Mouse (Mus musculus): ENCODE data around the gene Mcfd2. TPM values are rescaled to one million over a fixed set of nuclear protein-coding genes. Genes with fewer than 3 reads are reported as not detected.

Mcfd2 gene
- polyA plus RNA-seq, 1 experiment from 2014 or later = 93.9 TPM

GRCm38 (mm10) chr17:87285731-87286465 lies 20.2 kb upstream of the Mcfd2 start:
- WGBS = 70% methylated on average over 23 of the region's 23 CpGs
- Histone ChIP-seq H3K36me3 (ENCODE audit: control insufficient read depth, insufficient read depth, low read length) (no peaks in the 10 kb centered on the region), H3K4me3 (ENCODE audit: low read depth, low read length) (no peak overlapping the region), H3K4me2 (ENCODE audit: low read length) (no peak overlapping the region), H3K27me3 (replicated peaks; ENCODE audit: control insufficient read depth, insufficient read depth, low read length) (peaks cover 17% of the 10 kb centered on the region), H3K4me1 (replicated peaks; ENCODE audit: control insufficient read depth, insufficient read depth, low read length) (peaks cover 11% of the 10 kb centered on the region; the same call in 1 of the 2 replicates), H3K9ac (ENCODE audit: low read length) (no peak overlapping the region), H3K9me3 (ENCODE audit: control insufficient read depth, low read length) (no peaks in the 10 kb centered on the region), H3K27ac (ENCODE audit: low read depth) (no peak overlapping the region)
- DNase-seq (ENCODE audit: low spot score) = no peak
- ATAC-seq (replicated peaks; ENCODE audit: low FRiP score, low TSS enrichment, low read depth) = no peak

DNA sequence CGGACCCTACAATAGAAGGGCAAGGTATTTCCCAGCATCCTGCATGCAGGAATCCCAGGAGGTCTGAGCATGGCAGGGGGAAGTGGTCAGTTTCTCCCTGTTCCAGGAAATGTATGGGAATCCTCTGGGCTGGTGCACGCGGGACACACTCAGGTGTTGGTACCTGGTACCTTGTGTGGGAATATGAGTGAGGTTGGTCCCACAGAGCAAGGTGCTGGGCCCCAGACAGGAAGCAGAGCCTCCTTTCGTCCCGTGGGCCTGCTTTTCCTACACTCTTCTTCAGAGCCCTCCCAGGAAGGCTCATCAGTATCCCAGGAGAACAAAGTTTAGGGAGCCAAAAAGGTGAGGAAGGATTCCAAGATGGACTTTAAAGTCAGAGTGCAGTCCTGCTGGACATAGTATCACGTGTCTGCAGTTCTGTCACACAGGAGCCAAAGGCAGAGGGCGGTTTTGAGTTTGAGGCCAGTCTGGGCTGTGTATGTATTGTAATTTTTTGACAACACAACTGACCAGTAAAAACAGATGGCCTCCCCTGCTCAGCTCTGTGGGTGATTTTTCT lies 18.8 kb upstream of the Mcfd2 start:
- Histone ChIP-seq H3K36me3 (ENCODE audit: control insufficient read depth, insufficient read depth, low read length) (no peaks in the 10 kb centered on the region), H3K4me2 (ENCODE audit: low read length) (peak overlapping the region; percentile 96), H3K4me3 (ENCODE audit: low read depth, low read length) (no peak overlapping the region), H3K9ac (ENCODE audit: low read length) (no peak overlapping the region), H3K9me3 (ENCODE audit: control insufficient read depth, low read length) (no peaks in the 10 kb centered on the region), H3K27me3 (replicated peaks; ENCODE audit: control insufficient read depth, insufficient read depth, low read length) (peaks cover 17% of the 10 kb centered on the region), H3K27ac (ENCODE audit: low read depth) (no peak overlapping the region), H3K4me1 (replicated peaks; ENCODE audit: control insufficient read depth, insufficient read depth, low read length) (peaks cover 11% of the 10 kb centered on the region; the same call in 1 of the 2 replicates)
- 69% methylated on average over 7 of the region's 7 CpGs for WGBS
- DNase-seq (ENCODE audit: low spot score) (no peak), ATAC-seq (replicated peaks; ENCODE audit: low FRiP score, low TSS enrichment, low read depth) (no peak)

- Histone ChIP-seq H3K4me3 (ENCODE audit: low read depth, low read length) (peak overlapping the region; percentile 75), H3K9me3 (ENCODE audit: control insufficient read depth, low read length) (no peaks in the 10 kb centered on the region), H3K4me1 (replicated peaks; ENCODE audit: control insufficient read depth, insufficient read depth, low read length) (peaks cover 11% of the 10 kb centered on the region; the same call in 1 of the 2 replicates), H3K4me2 (ENCODE audit: low read length) (peak overlapping the region; percentile 96), H3K27me3 (replicated peaks; ENCODE audit: control insufficient read depth, insufficient read depth, low read length) (peaks cover 17% of the 10 kb centered on the region), H3K27ac (ENCODE audit: low read depth) (no peak overlapping the region), H3K36me3 (ENCODE audit: control insufficient read depth, insufficient read depth, low read length) (no peaks in the 10 kb centered on the region), H3K9ac (ENCODE audit: low read length) (peak overlapping the region; percentile 90)
- WGBS = 9% methylated on average over 21 of the region's 21 CpGs
- peak; percentile 68 for DNase-seq (ENCODE audit: low spot score)
- no peak for ATAC-seq (replicated peaks; ENCODE audit: low FRiP score, low TSS enrichment, low read depth)
Observed at GRCm38 (mm10) chr17:87283755-87284481, 18.2 kb upstream of the Mcfd2 start.

- WGBS = 0% methylated on average over 54 of the region's 56 CpGs
- no peaks in the 10 kb centered on the region for H3K9me3 ChIP-seq (ENCODE audit: control insufficient read depth, low read length)
- H3K4me2 ChIP-seq (ENCODE audit: low read length) = peak overlapping the region; percentile 96
- DNase-seq (ENCODE audit: low spot score) = peak; percentile 83
- no peaks in the 10 kb centered on the region for H3K36me3 ChIP-seq (ENCODE audit: control insufficient read depth, insufficient read depth, low read length)
- H3K9ac ChIP-seq (ENCODE audit: low read length) = peak overlapping the region; percentile 90
- peak overlapping the region; percentile 66; the same call in 1 of the 2 replicates for H3K27ac ChIP-seq (ENCODE audit: low read depth)
- H3K4me1 ChIP-seq (replicated peaks; ENCODE audit: control insufficient read depth, insufficient read depth, low read length) = peaks cover 11% of the 10 kb centered on the region; the same call in 1 of the 2 replicates
- ATAC-seq (replicated peaks; ENCODE audit: low FRiP score, low TSS enrichment, low read depth) = peak; percentile 59
- peak overlapping the region; percentile 75 for H3K4me3 ChIP-seq (ENCODE audit: low read depth, low read length)
- H3K27me3 ChIP-seq (replicated peaks; ENCODE audit: control insufficient read depth, insufficient read depth, low read length) = peaks cover 17% of the 10 kb centered on the region
Observed at GRCm38 (mm10) chr17:87283055-87283754, 17.5 kb upstream of the Mcfd2 start.

DNA sequence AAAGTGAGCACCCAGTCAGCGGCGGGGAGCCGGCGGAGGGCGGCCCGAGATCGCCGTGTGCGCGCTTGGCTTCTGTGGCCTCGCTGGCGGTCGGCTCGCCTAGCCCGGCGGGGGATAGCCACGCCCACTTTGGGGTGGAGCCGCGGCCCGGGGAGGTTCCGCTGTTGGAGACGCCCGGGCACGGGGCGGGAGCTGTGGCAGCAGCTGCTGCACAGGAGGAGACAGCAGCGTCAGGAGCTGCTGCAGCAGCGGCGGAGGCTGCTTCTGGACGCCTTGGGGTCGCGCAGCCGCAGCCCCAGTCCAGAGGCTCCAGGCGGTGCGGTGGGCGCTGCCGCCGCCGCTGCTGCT lies 16.9 kb upstream of the Mcfd2 start, which contains the start of gene Ttc7:
Ttc7 (plus strand) TSS at position 181 of the 348 bp plus-strand sequence.
- WGBS = under 1% methylated on average over 33 of the region's 38 CpGs
- H3K9me3 ChIP-seq (ENCODE audit: control insufficient read depth, low read length) = no peaks in the 10 kb centered on the region
- peak within 1 kb of the TSS; percentile 94 for H3K27ac ChIP-seq (ENCODE audit: low read depth)
- peak within 1 kb of the TSS; percentile 75 for H3K4me3 ChIP-seq (ENCODE audit: low read depth, low read length)
- H3K36me3 ChIP-seq (ENCODE audit: control insufficient read depth, insufficient read depth, low read length) = no peaks in the 10 kb centered on the region
- peak; percentile 97 for DNase-seq (ENCODE audit: low spot score)
- H3K9ac ChIP-seq (ENCODE audit: low read length) = peak within 1 kb of the TSS; percentile 90
- peak within 1 kb of the TSS; percentile 96 for H3K4me2 ChIP-seq (ENCODE audit: low read length)
- peaks cover 15% of the 10 kb centered on the region for H3K27me3 ChIP-seq (replicated peaks; ENCODE audit: control insufficient read depth, insufficient read depth, low read length)
- ATAC-seq (replicated peaks; ENCODE audit: low FRiP score, low TSS enrichment, low read depth) = peak; percentile 93
- H3K4me1 ChIP-seq (replicated peaks; ENCODE audit: control insufficient read depth, insufficient read depth, low read length) = peaks cover 11% of the 10 kb centered on the region; the same call in 1 of the 2 replicates

DNA sequence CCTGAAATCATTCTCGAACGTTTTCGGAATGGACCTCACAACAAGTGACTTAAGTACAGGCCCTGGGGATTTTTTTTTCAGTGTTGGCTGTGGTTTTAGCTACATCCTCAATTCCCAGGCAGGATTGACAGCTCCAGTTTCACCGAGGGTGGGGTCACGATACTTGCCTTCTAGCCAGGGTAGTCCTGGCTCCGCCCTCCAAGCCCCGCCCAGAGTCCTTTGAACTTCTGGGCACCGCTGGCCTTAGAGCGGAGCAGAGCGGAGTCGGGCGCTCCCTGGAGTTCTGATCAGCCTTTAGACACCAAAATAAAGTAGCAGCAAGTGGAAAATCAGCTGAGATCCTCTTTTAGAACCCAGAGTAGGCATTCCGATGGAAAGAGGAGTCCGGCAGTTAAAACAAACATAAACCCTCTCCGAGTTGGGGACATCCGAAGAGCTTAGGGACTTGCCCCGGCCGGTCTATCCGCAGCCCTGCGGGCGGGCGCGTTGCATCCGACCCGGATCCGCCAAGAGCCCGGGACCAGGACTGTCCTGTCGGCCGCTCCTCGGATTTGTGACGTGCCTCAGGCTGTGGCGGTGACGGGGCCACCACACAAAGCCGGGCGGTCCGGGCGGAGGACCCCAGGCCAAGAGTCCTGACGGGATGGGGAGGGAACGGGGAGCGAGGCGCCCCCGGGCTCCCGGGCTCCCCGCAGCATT lies 16.4 kb upstream of the Mcfd2 start:
- no peaks in the 10 kb centered on the region for H3K36me3 ChIP-seq (ENCODE audit: control insufficient read depth, insufficient read depth, low read length)
- H3K4me2 ChIP-seq (ENCODE audit: low read length) = peak overlapping the region; percentile 96
- H3K9me3 ChIP-seq (ENCODE audit: control insufficient read depth, low read length) = no peaks in the 10 kb centered on the region
- H3K27ac ChIP-seq (ENCODE audit: low read depth) = peak overlapping the region; percentile 94
- peak overlapping the region; percentile 75 for H3K4me3 ChIP-seq (ENCODE audit: low read depth, low read length)
- DNase-seq (ENCODE audit: low spot score) (peak; percentile 91), ATAC-seq (replicated peaks; ENCODE audit: low FRiP score, low TSS enrichment, low read depth) (peak; percentile 86)
- under 1% methylated on average over 44 of the region's 44 CpGs for WGBS
- H3K27me3 ChIP-seq (replicated peaks; ENCODE audit: control insufficient read depth, insufficient read depth, low read length) = peaks cover 14% of the 10 kb centered on the region
- peak overlapping the region; percentile 90 for H3K9ac ChIP-seq (ENCODE audit: low read length)
- peaks cover 11% of the 10 kb centered on the region; the same call in 1 of the 2 replicates for H3K4me1 ChIP-seq (replicated peaks; ENCODE audit: control insufficient read depth, insufficient read depth, low read length)

DNA sequence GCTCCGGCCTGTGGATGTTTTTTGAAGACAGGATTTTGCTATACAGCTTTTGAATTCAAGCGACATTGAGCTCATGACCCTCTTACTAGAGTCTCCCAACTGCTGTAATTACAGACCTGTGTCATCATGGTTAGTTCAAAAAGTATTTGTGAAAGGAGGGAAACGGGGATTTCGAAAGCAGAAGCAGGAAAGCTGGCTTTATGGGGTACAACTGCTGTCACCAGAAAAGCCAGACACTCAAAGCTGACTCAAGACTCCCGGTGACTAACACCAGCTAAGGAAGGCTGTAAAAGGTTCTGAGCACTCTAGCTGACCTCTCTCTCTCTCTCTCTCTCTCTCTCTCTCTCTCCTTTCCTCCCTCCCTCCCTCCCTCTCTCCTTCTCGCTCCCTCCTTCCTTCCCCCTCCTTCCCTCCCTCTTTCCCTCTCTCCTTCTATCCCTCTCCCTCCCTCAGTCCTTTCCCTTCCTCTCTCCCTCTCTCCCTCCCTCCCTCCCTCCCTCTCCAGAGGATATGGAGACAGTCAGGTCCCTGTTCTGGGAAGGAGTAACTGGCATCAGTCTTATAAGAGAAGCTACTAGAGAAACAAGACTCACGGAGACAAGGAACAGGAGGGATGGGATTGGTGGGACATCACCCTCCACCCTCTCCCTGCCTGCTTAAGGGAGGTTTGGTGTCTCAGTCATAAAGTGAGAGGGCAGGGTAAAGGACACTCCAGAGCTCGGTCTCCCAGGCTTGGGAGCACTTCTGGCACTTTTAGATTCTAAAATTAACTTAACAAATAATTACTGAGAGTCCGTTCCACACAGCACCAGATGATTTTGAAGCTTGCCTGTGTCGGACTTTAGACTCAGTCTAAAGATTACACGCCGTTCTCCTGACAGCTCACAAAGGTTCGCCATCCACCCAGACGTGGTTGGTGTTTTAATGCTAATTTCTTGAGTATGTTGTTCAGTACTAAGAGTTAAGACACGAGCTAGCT lies 9.9 kb upstream of the Mcfd2 start:
- H3K9me3 ChIP-seq (ENCODE audit: control insufficient read depth, low read length) = no peaks in the 10 kb centered on the region
- 46% methylated on average over 15 of the region's 15 CpGs for WGBS
- DNase-seq (ENCODE audit: low spot score) (no peak), ATAC-seq (replicated peaks; ENCODE audit: low FRiP score, low TSS enrichment, low read depth) (no peak)
- no peak overlapping the region for H3K27ac ChIP-seq (ENCODE audit: low read depth)
- H3K4me3 ChIP-seq (ENCODE audit: low read depth, low read length) = no peak overlapping the region
- no peaks in the 10 kb centered on the region for H3K36me3 ChIP-seq (ENCODE audit: control insufficient read depth, insufficient read depth, low read length)
- H3K4me1 ChIP-seq (replicated peaks; ENCODE audit: control insufficient read depth, insufficient read depth, low read length) = 0 out of 2 replicates have a peak, but pooled peaks cover 3% of the 10 kb centered on the region
- H3K27me3 ChIP-seq (replicated peaks; ENCODE audit: control insufficient read depth, insufficient read depth, low read length) = no peaks in the 10 kb centered on the region
- H3K4me2 ChIP-seq (ENCODE audit: low read length) = no peak overlapping the region
- no peak overlapping the region for H3K9ac ChIP-seq (ENCODE audit: low read length)
